Mouse (Mus musculus) bone marrow macrophage, adult 2 months (primary cell): ENCODE data around the gene Gpd1l.

ENCODE experiments used
- CTCF ChIP-seq: IDR thresholded peaks from 2 replicates; pipeline ENCODE4 v1.5.1; 2012; ENCODE audit warnings: low read depth, mild to moderate bottlenecking, low read length, moderate library complexity
- POLR2A ChIP-seq: IDR thresholded peaks from 2 replicates; pipeline ENCODE4 v1.6.1; 2012; ENCODE audit warnings: mild to moderate bottlenecking, low read depth, low read length, borderline replicate concordance

DNA sequence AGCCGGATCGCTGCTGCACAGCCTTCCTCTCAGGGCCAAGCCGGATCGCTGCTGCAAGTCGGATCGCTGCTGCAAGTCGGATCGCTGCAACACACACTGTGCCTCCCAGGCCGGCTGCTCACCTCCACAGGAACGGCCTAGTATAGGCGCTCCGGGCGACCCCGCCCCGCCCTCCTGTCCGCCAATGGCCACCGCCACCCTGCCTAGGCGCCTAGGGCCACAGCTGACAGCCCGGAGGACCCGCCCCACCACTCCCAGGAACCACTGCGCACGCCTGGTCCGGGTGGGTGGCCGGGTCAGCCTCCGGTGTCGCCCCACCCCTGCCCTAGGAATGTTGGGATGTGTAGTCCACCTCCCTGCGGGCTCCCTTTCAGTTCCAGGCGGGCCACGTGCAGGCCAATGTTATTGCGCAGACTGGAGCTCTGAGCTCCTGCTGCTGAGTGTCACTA, at the start of gene Gpd1l:
- TF ChIP-seq CTCF: no peak
- TF ChIP-seq POLR2A: 0 out of 2 replicates have a peak, but pooled peaks have one; percentile 18
